Mouse (Mus musculus) stomach, embryonic 14.5 days (tissue): ENCODE data around the gene Fbxw8. TPM values are rescaled to one million over a fixed set of nuclear protein-coding genes. Genes with fewer than 3 reads are reported as not detected.

Source experiments
- ATAC-seq: fragments of 200-750 bp; cut with Nextera tagmentation; 2 replicates; pipeline ENCODE4 v1.8.0; 2017; ENCODE audit warnings: low read depth, moderate TSS enrichment; ENCODE audit not compliant: insufficient number of reproducible peaks, insufficient read depth, low FRiP score
- H3K27ac ChIP-seq: fragments of 300-500 bp; sonication (generic); 2 replicates; pipeline ENCODE4 v1.5.1; 2014; ENCODE audit warnings: mild to moderate bottlenecking, low read length, moderate library complexity, mixed read lengths
- H3K27me3 ChIP-seq: fragments of 300-500 bp; sonication (generic); 2 replicates; pipeline ENCODE4 v1.6.1; 2014; ENCODE audit warnings: low read length, control low read depth, mixed read lengths; ENCODE audit not compliant: control insufficient read depth, insufficient read depth
- H3K36me3 ChIP-seq: fragments of 300-500 bp; sonication (generic); 2 replicates; pipeline ENCODE4 v1.6.1; 2014; ENCODE audit warnings: mild to moderate bottlenecking, control low read depth, low read length, moderate library complexity, mixed read lengths; ENCODE audit not compliant: control insufficient read depth, insufficient read depth
- H3K4me1 ChIP-seq: fragments of 300-500 bp; sonication (generic); 2 replicates; pipeline ENCODE4 v1.6.1; 2014; ENCODE audit warnings: low read length, control low read depth, mixed read lengths; ENCODE audit not compliant: control insufficient read depth, insufficient read depth
- H3K4me2 ChIP-seq: fragments of 300-500 bp; sonication (generic); replicated peaks from 2 replicates; pipeline ENCODE4 v1.6.1; 2014; ENCODE audit warnings: low read depth, low read length, control low read depth
- H3K4me3 ChIP-seq: fragments of 300-500 bp; sonication (generic); 2 replicates; pipeline ENCODE4 v1.5.1; 2014; ENCODE audit warnings: low read depth, low read length, control low read depth
- H3K9ac ChIP-seq: fragments of 300-500 bp; sonication (generic); replicated peaks from 2 replicates; pipeline ENCODE4 v1.6.1; 2014; ENCODE audit warnings: low read depth, mild to moderate bottlenecking, control low read depth, low read length, moderate library complexity, mixed read lengths
- H3K9me3 ChIP-seq: fragments of 300-500 bp; sonication (generic); 2 replicates; pipeline ENCODE4 v1.6.1; 2016; ENCODE audit warnings: low read depth, low read length, control low read depth; ENCODE audit not compliant: control insufficient read depth
- WGBS: fragments of 180-500 bp; shearing (Covaris S2); extraction: QIAGEN DNeasy Blood & Tissue Kit; methylation state at CpG from one replicate; pipeline ENCODE4 v1.1.7; 2014; 5-methylcytosine and 5-hydroxymethylcytosine counted together
- polyA plus RNA-seq: library from polyadenylated mRNA; unstranded; fragments of >200 nt; fragmentation: Nextera tagmentation; extraction: Ambion mirVana; gene quantifications from 2 replicates; pipeline ENCODE4 v1.2.1, GENCODE M21; 2014

Gene Fbxw8
- polyA plus RNA-seq, 1 experiment from 2014 or later: 22.5 TPM

- no peak overlapping the region for H3K4me3 ChIP-seq
- WGBS: 87% methylated on average over 7 of the region's 7 CpGs
- no peak overlapping the region for H3K27ac ChIP-seq
- no peaks in the 10 kb centered on the region for H3K27me3 ChIP-seq
- H3K9me3 ChIP-seq: no peaks in the 10 kb centered on the region
- ATAC-seq: no peak
- no peak overlapping the region for H3K4me2 ChIP-seq
- H3K9ac ChIP-seq: no peak overlapping the region
- no peaks in the 10 kb centered on the region for H3K4me1 ChIP-seq
- H3K36me3 ChIP-seq: peaks cover 24% of the 10 kb centered on the region
Measured at GRCm38 (mm10) chr5:118113043-118113442, 42.2 kb downstream of the Fbxw8 start.

- no peak overlapping the region for H3K4me2 ChIP-seq
- no peak for ATAC-seq
- 86% methylated on average over 7 of the region's 7 CpGs for WGBS
- no peak overlapping the region for H3K4me3 ChIP-seq
- H3K27ac ChIP-seq: no peak overlapping the region
- peaks cover 35% of the 10 kb centered on the region for H3K36me3 ChIP-seq
- H3K4me1 ChIP-seq: no peaks in the 10 kb centered on the region
- H3K9me3 ChIP-seq: no peaks in the 10 kb centered on the region
- H3K27me3 ChIP-seq: no peaks in the 10 kb centered on the region
- H3K9ac ChIP-seq: no peak overlapping the region
Measured at GRCm38 (mm10) chr5:118108794-118109440, 46.3 kb downstream of the Fbxw8 start.

DNA sequence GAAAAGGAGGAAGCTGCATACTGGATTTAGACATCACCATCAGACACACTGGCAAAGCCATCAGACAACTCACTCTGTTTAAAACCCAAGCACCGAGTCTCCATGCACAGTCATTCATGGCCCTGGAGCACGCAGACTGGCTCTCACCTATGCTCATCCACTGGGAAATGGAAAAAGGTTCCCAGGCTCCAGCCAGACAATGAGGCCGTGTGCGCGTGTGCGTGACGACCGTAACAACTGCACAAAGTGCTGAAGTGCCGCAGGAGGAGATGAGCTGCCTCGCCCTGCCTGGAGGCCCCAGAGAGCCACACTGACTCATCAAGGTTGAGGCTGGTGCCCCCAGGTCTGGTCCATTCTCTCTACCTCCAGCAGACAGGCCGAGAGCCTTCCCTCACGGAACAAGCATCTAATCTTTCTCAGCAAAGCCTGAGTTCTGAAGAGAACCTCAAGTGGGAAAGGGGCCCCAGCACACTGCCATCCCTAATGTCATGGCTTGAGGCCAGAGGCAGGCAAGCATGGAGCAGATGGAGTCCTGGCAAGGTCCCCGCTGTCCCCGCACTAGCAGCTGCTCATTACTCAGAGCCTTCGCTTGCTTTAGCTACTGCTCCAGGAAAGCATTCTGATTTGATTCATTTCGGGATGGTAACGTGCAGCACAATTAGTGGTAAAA lies 47.0 kb downstream of the Fbxw8 start:
- 83% methylated on average over 17 of the region's 17 CpGs for WGBS
- no peak overlapping the region for H3K4me3 ChIP-seq
- H3K9me3 ChIP-seq: no peaks in the 10 kb centered on the region
- no peaks in the 10 kb centered on the region for H3K27me3 ChIP-seq
- H3K4me1 ChIP-seq: no peaks in the 10 kb centered on the region
- no peak overlapping the region for H3K4me2 ChIP-seq
- peaks cover 35% of the 10 kb centered on the region for H3K36me3 ChIP-seq
- no peak overlapping the region for H3K27ac ChIP-seq
- H3K9ac ChIP-seq: no peak overlapping the region
- ATAC-seq: no peak

DNA sequence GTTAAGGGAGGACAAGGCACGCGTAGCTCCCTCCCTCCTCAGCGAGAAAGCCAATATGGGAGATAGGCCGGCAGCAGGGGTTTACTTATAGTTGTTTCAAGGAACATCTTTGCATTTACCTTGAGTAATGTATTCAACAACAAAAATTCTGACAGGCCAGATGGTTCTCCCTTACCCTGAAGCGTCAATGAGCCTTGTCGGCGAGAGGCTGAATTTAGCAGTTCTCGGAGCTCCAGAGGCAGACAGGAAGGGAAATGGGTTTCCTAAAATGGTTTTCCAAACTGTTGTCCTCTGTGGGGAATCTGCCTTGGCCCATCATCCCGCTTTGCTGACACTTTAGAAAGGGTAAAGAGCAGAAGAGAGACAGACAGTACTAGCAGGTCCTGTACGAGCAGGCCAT lies 48.6 kb downstream of the Fbxw8 start:
- H3K36me3 ChIP-seq: peaks cover 22% of the 10 kb centered on the region
- ATAC-seq: no peak

DNA sequence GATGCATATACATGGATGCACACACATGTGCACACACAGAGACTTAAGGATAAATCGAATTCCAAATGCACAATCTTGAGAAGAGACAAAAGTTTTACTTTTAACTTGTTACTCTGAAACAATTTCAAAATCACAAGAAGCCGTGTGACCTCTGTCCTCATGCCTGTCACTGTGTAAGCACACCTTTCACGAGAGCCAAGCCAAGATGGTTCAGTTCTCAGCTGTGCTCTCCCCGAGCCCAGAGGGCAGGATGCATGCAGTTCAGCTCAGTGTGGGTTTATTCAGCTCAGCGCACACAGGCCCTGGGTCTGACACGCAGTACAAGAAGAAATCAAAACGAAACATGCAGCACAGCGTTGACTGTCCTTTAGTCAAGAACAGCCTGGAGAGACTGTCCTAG lies 49.7 kb downstream of the Fbxw8 start:
- H3K4me2 ChIP-seq: no peak overlapping the region
- no peak overlapping the region for H3K27ac ChIP-seq
- no peak overlapping the region for H3K9ac ChIP-seq
- H3K9me3 ChIP-seq: no peaks in the 10 kb centered on the region
- no peaks in the 10 kb centered on the region for H3K4me1 ChIP-seq
- no peaks in the 10 kb centered on the region for H3K27me3 ChIP-seq
- WGBS: 81% methylated on average over 8 of the region's 8 CpGs
- no peak for ATAC-seq
- H3K36me3 ChIP-seq: peaks cover 11% of the 10 kb centered on the region
- no peak overlapping the region for H3K4me3 ChIP-seq

More for the DNA sequence above, 48.6 kb downstream of the Fbxw8 start:
- no peaks in the 10 kb centered on the region for H3K4me1 ChIP-seq
- H3K27ac ChIP-seq: no peak overlapping the region
- H3K9me3 ChIP-seq: no peaks in the 10 kb centered on the region
- H3K4me2 ChIP-seq: no peak overlapping the region
- no peak overlapping the region for H3K9ac ChIP-seq
- H3K4me3 ChIP-seq: no peak overlapping the region
- H3K27me3 ChIP-seq: no peaks in the 10 kb centered on the region
- WGBS: 93% methylated on average over 10 of the region's 10 CpGs

- no peak for ATAC-seq
- H3K27ac ChIP-seq: 0 out of 2 replicates have a peak overlapping the region, but pooled peaks have one; percentile 27
- H3K36me3 ChIP-seq: peaks cover 3% of the 10 kb centered on the region; the same call in 1 of the 2 replicates
- H3K4me2 ChIP-seq: no peak overlapping the region
- H3K9ac ChIP-seq: no peak overlapping the region
- no peaks in the 10 kb centered on the region for H3K9me3 ChIP-seq
- WGBS: 60% methylated on average over 8 of the region's 8 CpGs
- peaks cover 7% of the 10 kb centered on the region; the same call in 1 of the 2 replicates for H3K4me1 ChIP-seq
- H3K27me3 ChIP-seq: no peaks in the 10 kb centered on the region
- no peak overlapping the region for H3K4me3 ChIP-seq
Measured at GRCm38 (mm10) chr5:118099870-118100478, 55.3 kb downstream of the Fbxw8 start.

DNA sequence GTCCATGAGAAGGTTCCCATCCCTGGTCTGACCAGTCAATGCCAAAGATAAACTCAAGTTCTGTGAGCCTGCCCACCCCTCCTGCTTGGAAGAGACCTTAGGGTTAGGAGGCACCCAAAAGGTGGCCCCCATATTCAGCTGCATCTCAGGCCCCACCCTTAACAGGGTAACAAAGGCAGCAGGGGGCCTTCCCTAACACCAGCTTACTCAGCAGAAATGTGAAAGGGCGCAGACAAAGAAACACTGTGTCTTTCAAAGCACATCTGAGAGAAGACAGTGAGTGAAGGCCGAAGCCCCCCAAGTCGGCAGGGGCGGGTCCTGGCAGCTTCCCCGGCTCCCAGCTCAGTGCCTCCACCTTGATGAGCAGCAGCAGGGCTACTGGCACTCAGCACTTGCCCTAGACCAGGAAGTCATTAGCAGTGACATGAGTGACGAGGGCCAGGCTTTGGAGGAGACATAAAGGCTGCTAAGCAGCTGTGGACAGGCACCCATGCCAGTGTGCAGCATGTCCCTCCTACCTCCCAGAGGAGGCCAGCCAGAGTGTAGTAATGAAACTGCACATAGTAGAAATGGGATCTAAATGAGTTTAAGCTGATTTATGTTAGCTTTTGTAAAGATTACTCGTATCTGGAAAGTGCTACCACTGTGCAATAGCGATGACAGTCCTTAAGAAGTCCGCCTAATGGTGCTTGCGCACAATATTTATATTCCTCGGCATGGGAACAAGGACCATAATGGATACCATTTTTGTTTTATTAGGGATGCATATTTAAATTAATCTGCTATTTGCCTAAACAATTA lies 56.0 kb downstream of the Fbxw8 start:
- H3K9me3 ChIP-seq: no peaks in the 10 kb centered on the region
- peak; percentile 72; the same call in 1 of the 2 replicates for ATAC-seq

DNA sequence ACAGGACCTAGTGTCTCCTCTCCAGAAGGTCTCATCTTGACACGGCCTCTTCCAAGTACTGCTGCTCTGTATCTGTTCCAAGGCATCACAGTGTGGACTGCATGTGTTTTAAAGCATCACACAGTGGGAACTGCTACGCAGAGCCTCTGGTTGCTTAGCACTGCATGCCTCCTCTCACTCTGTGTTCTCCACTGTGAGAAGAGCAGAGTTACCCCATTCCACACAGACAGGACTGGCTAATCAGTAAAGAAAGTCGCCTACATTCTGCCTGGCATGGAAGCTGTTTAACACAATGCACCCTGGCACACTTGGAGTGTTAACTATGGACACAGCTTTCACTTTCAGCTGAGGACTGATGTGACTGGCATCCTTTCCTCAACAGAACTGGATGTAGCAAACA lies 58.9 kb downstream of the Fbxw8 start:
- H3K4me2 ChIP-seq: no peak overlapping the region
- H3K27me3 ChIP-seq: no peaks in the 10 kb centered on the region
- WGBS: 80% methylated on average over 3 of the region's 3 CpGs
- no peak overlapping the region for H3K27ac ChIP-seq
- H3K9ac ChIP-seq: no peak overlapping the region
- H3K4me3 ChIP-seq: no peak overlapping the region
- peaks cover 29% of the 10 kb centered on the region for H3K36me3 ChIP-seq
- no peaks in the 10 kb centered on the region for H3K9me3 ChIP-seq
- no peak for ATAC-seq
- peaks cover 7% of the 10 kb centered on the region; the same call in 1 of the 2 replicates for H3K4me1 ChIP-seq

More for the DNA sequence above, 56.0 kb downstream of the Fbxw8 start:
- H3K36me3 ChIP-seq: peaks cover 3% of the 10 kb centered on the region
- peak overlapping the region; percentile 39; the same call in 1 of the 2 replicates for H3K27ac ChIP-seq
- peaks cover 7% of the 10 kb centered on the region; the same call in 1 of the 2 replicates for H3K4me1 ChIP-seq
- H3K9ac ChIP-seq: no peak overlapping the region
- WGBS: 51% methylated on average over 11 of the region's 11 CpGs
- H3K27me3 ChIP-seq: no peaks in the 10 kb centered on the region
- no peak overlapping the region for H3K4me2 ChIP-seq
- no peak overlapping the region for H3K4me3 ChIP-seq
